Mouse (Mus musculus): ENCODE data around the gene Klk1.
"Not testable (repeated sequence)": the region's sequence is repeated elsewhere in the genome, so short reads cannot be mapped to it uniquely, and the experiment has no call there.

Klk1 gene

DNA sequence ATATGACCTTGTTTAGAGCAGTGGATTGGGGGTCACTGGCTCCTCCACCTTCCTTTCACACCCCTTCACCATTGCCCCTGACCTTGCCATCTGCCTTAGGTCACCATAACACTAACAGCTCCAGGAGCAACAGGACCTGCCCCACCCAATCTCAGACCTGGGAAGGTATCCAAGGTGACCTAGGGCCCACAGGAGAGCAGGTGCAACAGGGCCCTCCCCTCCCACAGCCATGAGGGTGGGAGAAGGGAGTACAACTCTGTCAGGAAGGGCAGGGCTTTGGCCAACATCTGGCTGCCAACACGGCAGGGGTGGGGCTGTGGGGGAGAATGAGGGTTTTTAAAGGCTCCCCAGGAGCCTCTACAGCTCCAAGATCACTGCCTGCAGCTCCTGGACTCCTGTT lies at the start of gene Klk1:
Gene Klk1 (plus strand): TSS at position 285 of the 400 bp plus-strand sequence.
- no peak for DNase-seq

DNA sequence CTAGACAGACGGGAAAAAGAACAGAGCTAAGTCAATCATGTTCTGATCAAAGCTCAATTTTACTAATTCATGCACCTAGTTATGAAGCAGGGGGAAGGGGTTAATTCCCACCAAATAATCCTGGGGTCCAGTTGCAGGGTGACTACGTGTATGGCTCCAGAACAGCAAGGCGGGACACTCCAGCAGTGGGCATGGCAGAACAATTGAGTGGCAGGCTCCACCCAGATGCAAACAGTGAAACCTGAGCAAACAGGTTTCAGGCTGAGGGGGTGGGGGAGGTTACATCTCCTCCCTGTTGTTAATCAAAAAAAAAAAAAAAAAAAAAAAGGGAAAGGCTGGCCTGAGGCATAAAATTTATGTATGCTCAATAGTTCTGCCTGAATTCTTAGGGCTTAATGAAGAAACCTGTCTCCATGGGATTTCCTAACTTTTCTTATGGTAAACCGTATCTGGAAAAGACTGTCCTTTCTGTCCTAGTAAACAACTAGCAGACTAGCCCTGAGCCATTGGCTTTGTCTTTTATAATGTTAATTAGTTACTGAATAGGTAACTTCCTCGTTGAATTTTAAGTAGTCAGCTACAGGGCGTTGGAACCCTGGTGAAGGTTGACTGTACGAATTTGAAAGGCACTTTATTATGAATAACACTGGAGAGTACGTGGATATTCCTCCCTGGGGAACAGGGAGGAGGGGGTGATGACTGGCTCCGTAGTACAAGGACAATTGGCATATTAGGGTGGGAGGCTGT lies 45.7 kb upstream of the Klk1 start:
- no peak for DNase-seq

DNA sequence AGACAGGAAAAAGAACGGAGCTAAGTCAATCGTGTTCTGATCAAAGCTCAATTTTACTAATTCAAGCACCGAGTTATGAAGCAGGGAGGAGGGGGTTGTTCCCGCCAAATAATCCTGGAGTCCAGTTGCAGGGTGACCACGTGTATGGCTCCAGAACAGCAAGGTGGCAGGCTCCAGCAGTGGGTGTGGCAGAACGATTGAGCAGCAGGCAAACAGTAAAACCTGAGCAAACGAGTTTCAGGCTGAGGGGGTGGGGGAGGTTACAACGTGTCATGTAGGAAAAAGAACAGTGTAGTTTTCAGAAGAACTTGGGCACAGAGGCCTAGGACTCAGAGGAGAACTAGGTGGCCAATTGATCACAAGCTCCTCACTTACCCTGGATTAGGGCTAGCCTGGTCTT lies 38.6 kb upstream of the Klk1 start:
- not testable (repeated sequence) for DNase-seq

DNA sequence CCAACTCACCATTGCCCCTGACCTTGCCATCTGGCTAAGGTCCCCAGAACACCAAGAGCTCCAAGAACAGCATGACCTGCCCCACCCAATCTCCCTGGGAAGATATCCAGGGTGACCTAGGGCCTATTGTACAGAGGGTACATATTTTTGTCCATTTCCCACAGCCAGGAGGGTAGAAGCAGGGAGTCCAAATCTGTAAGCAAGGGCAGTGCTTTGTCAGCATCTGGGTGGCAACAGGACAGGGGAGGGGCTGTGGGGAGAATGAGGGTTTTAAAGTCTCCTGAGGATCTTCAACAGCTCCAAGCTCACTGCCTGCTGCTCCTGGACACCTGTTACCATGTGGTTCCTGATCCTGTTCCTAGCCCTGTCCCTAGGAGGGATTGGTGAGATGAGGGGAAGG lies 37.2 kb upstream of the Klk1 start, which contains the start of gene Klk1b24:
Gene Klk1b24 (plus strand): TSS at position 301 of the 400 bp plus-strand sequence.
- DNase-seq, result not testable (repeated sequence)

DNA sequence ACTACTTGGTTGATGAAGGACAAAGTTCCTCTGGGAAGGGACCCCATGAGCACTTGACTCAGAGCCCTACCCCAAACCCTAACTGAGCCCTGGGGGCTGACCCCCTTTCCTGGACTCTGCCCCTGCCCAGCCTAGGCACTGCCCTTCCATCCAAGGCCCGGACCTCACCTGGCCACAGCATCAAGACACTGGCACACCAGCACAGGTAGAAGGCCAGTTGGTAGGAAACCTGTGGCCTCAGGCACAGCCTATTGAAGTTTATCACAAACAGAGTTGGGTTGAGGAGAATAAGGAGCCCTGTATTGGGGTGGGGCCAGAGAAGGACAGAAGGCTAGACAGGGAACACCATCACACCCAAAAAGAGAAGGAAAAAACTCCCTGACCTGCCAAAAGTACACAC lies 31.7 kb upstream of the Klk1 start:
- DNase-seq, result not testable (repeated sequence)

DNA sequence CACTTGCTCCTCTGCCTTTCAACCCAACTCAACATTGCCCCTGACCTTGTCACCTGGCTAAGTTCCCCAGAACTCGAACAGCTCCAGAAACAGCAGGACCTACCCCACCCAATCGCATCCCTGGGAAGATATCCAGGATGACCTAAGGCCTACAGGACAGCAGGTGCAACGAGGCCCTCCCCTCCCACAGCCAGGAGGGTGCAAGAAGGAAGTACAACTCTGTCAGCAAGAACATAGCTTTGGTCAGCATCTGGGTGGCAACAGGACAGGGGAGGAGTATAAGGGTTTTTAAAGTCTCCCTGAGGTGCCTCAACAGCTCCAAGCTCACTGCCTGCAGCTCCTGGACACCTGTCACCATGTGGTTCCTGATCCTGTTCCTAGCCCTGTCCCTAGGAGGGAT lies 27.3 kb upstream of the Klk1 start, which contains the start of gene Klk1b3:
Gene Klk1b3 (plus strand): TSS at position 301 of the 400 bp plus-strand sequence.
- DNase-seq, result no peak

DNA sequence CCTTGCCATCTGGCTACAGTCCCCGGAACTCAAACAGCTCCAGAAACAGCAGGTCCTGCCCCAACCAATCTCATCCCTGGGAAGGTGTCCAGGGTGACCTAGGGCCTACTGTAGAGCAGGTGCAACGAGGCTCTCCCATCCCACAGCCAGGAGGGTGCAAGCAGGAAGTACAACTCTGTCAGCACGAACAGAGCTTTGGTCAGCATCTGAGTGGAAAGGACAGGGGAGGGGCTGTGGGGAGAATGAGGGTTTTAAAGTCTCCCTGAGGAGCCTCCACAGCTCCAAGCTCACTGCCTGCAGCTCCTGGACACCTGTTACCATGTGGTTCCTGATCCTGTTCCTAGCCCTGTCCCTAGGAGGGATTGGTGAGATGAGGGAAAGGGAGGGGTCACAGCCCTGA lies 18.0 kb upstream of the Klk1 start, which contains the start of gene Klk1b4:
Gene Klk1b4 (plus strand): TSS at position 301 of the 400 bp plus-strand sequence.
- DNase-seq, result not testable (repeated sequence)

DNA sequence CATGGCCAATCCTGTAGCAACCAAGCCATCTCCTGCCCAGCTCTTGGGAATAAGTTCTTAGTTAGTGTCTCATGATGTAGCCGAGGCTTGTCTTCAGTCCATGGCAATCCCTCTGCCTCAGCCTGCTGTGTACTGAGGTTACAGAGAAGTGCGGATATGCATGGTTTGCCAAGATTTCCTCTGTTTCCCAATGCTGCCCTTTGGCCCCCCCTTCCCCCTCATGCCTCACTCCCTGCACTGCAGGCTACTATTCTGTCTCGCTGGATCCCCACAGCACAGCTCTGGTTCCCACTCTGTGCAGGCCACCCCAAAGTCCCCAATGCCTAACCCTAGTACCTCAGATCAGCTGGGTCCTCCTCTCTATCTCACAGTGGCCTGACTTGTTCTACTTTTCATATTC lies 16.9 kb upstream of the Klk1 start:
- no peak for DNase-seq

DNA sequence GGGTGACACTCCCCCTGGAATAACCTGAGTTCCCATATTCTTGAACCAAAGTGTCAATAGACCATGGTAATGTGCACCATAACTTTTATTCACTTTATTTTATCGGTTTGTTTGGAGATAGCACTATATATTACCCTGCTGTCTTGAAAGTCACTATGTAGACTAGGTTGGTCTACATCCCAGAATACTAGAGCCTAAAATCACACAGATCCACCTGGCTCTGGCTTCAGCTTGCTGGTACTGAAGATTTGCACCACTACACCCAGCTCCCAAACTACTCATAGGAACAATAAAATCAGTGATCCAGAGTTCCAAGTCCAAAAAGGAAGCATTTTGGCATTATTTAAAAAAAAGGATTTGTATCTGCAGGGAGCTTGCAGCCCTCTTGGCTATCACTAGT lies 9.5 kb upstream of the Klk1 start, which contains the start of gene Klk1b5:
Gene Klk1b5 (plus strand): TSS at position 301 of the 400 bp plus-strand sequence.
- no peak for DNase-seq

DNA sequence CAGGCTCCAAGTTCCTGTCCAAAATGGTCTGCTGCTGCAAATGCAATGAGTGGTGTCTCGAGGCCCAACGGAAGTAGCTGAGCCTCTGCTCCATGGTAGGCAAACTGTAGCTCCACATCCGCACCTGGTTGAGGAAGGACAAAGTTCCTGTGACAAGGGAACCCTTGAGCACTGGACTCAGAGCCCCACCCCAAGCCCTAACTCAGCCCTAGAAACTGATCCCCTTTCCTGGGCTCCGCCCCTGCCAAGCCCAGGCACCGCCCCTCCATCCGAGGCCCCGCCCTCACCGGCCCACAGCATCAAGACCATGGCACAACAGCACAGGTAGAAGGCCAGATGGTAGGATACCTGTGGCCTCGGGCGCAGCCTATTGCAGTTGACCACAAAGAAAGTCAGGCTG lies 3.6 kb upstream of the Klk1 start:
- not testable (repeated sequence) for DNase-seq

DNA sequence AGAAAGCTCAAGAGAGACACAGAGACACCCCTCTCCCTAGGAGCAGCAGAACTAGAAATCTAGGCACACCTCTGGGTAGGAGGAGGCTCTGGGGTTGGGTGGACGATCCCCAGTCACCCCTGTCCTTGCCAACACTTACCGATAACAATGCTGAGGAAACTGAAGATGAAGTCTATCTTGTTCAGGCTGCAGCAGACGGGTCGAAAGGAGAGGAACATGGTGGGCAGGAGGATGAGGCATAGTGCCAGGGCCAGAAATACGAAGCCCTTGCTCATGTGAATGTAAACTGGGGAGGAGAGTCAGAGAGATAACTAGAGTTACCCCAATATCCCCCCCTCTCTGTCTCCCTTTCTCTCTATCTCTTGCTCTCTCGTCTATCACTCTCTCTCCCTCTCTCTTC lies 2.8 kb upstream of the Klk1 start:
- DNase-seq, result not testable (repeated sequence)

DNA sequence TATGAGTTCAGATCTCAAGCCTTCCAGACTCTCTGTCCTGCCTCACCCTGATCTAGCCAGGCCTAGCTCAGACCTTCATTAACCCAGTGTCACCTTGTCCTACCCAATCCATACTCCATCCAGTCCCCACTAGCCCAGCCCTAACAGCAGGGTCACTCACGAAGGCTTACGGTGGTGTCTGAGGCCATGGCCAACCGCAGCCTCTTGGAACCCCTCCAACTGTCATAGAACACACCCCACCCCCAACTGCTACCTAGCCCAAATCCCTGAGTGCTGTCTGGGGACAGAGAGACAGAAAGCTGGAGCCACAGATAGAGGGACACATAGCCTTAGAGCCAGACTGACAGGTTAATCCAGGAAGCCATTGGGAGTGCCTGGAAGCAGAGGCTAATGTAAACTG lies 10.7 kb downstream of the Klk1 start, which contains the start of gene Gm36864:
Gene Gm36864 (plus strand): TSS at position 269 of the 400 bp plus-strand sequence.
- DNase-seq, result no peak

DNA sequence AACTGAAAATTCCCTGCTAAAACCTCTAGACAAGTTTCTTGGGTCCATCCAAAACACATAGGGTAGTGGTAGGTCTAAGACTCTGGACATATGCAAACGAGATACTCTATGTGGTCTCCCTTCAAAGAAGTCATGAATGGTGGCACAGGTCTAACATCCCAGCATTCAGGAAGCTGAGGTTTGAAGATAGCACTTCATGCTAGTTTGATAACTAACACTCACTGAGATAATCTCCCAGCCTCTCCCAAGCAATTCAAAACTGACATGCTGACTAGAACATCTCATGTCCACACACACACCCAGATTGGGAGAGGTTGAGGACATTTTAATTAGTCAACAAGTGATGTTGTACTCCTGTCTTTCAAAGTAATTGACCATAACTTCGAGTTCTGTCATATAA lies 14.8 kb downstream of the Klk1 start:
- DNase-seq, result no peak

DNA sequence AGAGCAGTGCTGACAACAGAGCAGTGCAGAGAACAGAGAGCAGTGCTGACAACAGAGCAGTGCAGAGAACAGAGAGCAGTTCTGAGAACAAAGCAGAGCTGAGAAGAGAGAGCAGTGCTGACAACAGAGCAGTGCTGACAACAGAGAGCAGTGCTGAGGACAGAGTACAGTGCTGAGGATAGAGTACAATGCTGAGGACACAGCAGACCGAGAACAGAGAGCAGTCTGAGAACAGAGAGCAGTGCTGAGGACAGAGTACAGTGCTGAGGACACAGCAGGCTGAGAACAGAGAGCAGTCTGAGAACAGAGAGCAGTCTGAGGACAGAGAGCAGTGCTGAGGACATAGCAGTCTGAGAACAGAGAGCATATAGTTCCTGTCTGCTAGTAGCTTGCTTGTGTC lies 15.6 kb downstream of the Klk1 start:
- DNase-seq, result no peak

DNA sequence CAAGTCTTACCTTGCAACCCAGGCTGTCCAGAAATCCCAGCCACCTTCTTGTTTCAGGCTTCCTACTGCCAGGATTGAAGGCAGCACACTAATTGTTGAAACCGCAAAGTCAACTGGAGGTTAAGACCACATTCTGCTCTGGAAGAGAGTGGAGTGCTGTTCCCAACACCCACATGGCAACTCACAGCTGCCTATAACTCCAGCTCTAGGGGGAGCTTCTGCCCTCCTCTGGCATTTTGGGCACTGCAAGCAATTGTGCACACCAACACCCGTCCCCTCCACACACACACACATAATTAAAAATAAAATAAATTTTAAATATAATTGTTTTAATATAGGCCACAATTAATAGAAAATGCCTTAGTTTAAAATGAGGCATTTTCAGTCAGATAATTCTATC lies 16.0 kb downstream of the Klk1 start:
- no peak for DNase-seq

DNA sequence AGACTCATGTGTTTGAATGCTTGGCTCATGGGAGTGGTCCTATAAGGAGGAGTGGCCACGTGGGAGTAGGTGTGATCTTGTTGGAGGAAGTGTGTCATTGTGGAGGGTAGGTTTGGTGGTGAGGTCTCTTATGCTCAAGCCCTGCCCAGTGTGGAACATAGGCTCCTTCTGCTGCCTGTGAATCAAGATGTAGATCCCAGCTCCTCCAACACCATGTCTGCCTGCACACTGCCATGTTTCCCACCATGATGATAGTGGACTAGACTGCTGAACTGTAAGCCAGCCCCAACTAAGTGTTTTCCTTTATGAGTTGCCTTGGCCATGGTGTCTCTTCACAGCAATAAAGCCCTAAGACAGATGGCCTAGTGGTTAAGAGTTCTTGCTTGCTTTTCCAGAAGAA lies 18.9 kb downstream of the Klk1 start:
- DNase-seq, result no peak

DNA sequence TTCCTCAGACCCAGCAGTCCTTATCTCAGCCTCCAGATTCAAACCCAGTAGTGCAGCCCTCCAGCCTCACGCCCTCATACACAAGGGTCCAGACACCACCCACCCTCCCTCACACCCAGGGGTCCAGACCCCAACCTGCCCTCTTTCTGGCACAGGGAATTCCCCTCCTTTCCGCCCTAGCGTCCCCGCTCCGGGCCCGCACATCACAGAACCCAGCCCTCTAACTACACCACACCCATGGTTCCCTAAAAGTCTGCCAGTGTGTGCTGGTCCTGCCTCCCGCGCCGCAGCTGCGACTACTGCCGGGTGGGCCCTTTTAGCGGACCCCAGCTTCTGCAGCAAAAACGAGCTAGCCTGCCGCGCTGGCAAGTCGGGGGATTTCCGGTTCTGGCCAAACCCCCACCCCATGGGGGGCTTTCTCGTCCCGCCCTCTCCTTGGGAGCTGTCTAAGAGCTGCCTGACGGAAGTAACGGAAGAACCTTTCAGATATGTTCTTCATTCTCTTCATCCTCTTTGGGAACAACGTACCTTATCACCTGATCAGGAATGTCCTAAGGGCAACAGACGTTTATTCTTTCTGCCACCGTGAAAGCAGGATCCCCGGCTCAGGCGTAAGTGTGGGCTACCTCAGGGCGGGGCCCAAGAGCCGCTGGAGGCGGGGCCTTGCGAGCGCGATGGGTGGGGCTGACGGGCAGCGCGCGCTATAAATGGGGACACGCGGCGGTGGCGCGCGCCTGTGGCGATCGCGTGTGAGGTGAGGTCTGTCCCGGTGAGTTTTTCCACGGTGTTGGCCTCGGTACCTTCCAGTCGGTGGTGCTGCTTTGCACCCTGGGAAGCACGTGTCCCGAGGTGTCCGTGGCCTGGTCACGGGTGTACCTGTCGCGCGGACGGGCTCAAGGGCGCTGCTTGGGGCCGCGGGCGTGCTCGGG lies 21.2 kb downstream of the Klk1 start, which contains the start of the genes 1700028J19Rik and 2410002F23Rik:
Gene 1700028J19Rik (minus strand): TSS at position 641 of the 929 bp plus-strand sequence.
Gene 2410002F23Rik (plus strand): TSS at position 668 of the 929 bp plus-strand sequence.
- peak; percentile 89 to 92 for DNase-seq

DNA sequence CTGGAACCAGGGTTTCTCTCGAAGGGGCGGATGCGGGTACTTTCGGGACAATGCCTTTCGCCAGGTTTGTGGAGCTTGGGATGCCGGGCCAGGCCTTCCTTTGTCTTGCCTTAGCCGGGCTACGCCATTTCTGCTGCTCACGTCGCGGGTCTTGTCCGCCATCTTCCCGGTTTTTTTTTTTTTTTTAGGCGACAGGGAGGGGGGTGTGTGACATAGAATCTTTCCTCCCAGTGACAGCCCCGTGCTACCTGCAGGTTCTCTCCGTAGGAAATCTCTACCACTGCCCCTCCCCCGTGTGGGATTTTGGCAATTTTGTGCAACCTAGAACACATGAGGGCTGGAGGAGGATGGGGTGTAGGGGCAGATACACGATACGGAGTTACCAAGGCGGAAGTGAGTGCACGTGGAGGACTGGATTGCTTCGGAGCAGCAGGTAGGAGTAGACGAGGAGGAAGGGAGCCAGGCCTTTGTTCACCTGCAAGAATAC lies 21.9 kb downstream of the Klk1 start:
- DNase-seq, result no peak

DNA sequence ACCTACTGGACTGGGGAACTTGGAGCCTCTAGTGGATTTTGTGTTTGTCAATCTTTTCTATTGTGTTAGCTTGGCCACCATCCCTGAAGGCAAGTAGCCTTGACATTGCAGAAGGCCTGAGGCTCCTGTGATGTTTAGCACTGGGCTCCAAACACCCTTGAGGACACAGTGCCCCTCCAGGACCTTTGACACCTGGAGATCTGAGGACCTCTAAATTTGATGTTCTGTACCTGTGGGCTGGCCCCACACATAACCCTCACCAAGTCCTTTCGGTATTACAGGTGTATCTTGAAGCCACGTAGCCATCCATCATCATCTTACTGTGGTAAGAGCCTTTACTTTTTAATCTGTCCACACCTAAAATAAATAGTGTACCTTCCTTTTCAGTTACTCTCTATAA lies 22.8 kb downstream of the Klk1 start:
- no peak for DNase-seq

DNA sequence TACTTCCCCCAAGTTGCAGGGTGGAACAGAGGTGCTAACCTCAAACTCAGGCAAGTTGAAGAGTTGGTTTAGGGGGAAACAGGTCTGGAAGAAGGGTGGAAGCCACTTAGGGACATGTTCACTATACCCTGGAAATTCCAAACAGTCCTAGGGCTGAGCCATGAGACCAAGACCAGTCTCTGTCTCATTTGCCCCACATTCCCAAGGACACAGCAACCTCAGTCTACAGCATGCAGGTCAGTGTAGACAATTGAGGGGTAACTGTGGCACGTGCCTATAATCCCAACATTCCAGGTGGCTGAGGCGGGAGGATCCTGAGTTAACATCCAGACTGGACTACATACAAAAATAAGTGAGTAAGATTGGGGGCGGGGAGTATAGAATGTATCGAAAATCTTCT lies 24.1 kb downstream of the Klk1 start:
- no peak for DNase-seq

DNA sequence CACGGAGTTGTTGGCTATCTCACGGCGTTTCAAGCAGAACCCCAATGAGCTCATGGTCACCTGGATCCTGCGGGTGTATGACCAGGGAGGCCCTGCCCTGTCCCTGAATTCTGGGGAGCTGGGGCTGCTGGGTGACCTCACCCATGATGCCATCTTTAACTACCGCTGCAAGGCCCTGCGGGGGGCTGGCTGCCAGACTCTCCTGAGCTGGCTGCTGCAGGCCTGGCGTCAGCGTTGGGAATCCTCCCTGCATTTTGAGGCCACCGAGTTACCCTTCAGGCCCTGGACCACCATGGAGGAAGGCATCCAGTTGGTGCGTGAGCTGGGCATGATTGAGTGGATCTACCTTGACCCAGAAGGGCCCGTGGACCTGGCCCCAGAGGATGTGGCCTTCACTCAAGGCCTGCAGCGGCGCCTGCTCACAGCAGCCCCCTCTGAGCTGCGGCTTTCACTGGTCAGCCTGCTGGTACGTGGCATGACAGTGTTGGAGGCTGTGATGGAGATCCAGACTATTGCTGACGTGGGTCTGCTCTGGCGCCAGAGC lies 25.6 kb downstream of the Klk1 start:
- DNase-seq, result not testable (repeated sequence)

DNA sequence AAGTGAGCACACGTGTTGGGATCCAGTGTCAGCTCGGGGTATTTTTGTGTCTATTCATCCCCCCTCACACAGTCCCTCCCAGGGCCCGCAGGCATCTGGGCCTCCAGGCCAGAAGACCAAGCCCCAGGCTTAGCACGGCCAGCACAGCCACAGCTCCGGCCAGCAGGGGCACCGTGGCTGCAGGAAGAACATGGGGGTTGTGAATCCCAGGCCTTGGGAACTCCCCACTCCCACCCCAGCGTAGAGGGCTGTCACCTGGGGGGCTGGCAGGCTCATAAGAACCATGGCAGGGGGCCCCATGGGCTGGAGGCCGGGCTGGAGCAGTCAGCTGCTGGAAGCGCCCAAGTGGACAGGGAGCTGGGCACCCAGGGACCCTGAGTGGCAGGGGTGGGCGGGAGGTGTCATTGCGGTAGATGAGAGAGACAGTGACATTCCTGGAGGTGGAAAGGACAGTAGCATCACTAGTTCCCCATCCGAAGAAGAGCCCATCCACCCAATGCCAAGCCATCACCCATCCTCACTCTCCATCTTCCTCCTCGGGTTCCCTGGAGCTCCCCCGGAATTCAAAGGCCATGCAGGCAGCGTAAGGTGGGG lies 28.0 kb downstream of the Klk1 start:
- DNase-seq, result no peak
